Mouse (Mus musculus) lung, postnatal 0 days (tissue): Measurements from ENCODE around the gene Nav1. TPM values are rescaled to one million over a fixed set of nuclear protein-coding genes. Genes with fewer than 3 reads are reported as not detected.
A peak's percentile ranks its signal among the peaks of the same experiment; 100 is the strongest.

Source experiments
- ATAC-seq: fragments of 200-750 bp; cut with Nextera tagmentation; 2 replicates; pipeline ENCODE4 v1.8.0; 2017; ENCODE audit warnings: moderate library complexity
- DNase-seq: peaks from one replicate; pipeline ENCODE4 v3.0.0-alpha.2; 2016; ENCODE audit warnings: low spot score
- H3K27ac ChIP-seq: fragments of 300-500 bp; sonication (generic); 2 replicates; pipeline ENCODE4 v1.5.1; 2014; ENCODE audit warnings: antibody characterized with exemption, mild to moderate bottlenecking, low read length, mixed read lengths
- H3K27me3 ChIP-seq: fragments of 300-500 bp; sonication (generic); replicated peaks from 2 replicates; pipeline ENCODE4 v1.6.1; 2014; ENCODE audit warnings: low read length, mixed read lengths; ENCODE audit not compliant: insufficient read depth
- H3K36me3 ChIP-seq: fragments of 300-500 bp; sonication (generic); 2 replicates; pipeline ENCODE4 v1.6.1; 2014; ENCODE audit warnings: low read length, mixed read lengths; ENCODE audit not compliant: insufficient read depth
- H3K4me1 ChIP-seq: fragments of 300-500 bp; sonication (generic); 2 replicates; pipeline ENCODE4 v1.6.1; 2014; ENCODE audit warnings: antibody characterized with exemption, low read depth, low read length, mixed read lengths; ENCODE audit not compliant: insufficient read depth
- H3K4me2 ChIP-seq: fragments of 300-500 bp; sonication (generic); replicated peaks from 2 replicates; pipeline ENCODE4 v1.6.1; 2014; ENCODE audit warnings: low read depth, mild to moderate bottlenecking, low read length, moderate library complexity, mixed read lengths
- H3K4me3 ChIP-seq: fragments of 300-500 bp; sonication (generic); 2 replicates; pipeline ENCODE4 v1.5.1; 2014; ENCODE audit warnings: low read depth, low read length
- H3K9ac ChIP-seq: fragments of 300-500 bp; sonication (generic); replicated peaks from 2 replicates; pipeline ENCODE4 v1.6.1; 2014; ENCODE audit warnings: low read depth, mild to moderate bottlenecking
- H3K9me3 ChIP-seq: fragments of 300-500 bp; sonication (generic); 2 replicates; pipeline ENCODE4 v1.6.1; 2016; ENCODE audit warnings: low read length, mixed read lengths
- CTCF ChIP-seq: IDR thresholded peaks from 2 replicates; pipeline ENCODE4 v1.5.1; 2016; ENCODE audit warnings: antibody characterized with exemption, mild to moderate bottlenecking
- EP300 ChIP-seq: IDR thresholded peaks from 2 replicates; pipeline ENCODE4 v1.6.1; 2016; ENCODE audit warnings: antibody characterized with exemption, mild to moderate bottlenecking, control low read depth
- WGBS: fragments of 180-500 bp; shearing (Covaris S2); extraction: QIAGEN DNeasy Blood & Tissue Kit; methylation state at CpG from one replicate; pipeline ENCODE4 v1.1.7; 2014; 5-methylcytosine and 5-hydroxymethylcytosine counted together
- polyA plus RNA-seq: library from polyadenylated mRNA; unstranded; fragments of >200 nt; fragmentation: Nextera tagmentation; extraction: Ambion mirVana; gene quantifications from 2 replicates; pipeline ENCODE4 v1.2.1, GENCODE M21; 2015

Nav1 gene
- polyA plus RNA-seq, 1 experiment from 2014 or later = 5.7 TPM

DNA sequence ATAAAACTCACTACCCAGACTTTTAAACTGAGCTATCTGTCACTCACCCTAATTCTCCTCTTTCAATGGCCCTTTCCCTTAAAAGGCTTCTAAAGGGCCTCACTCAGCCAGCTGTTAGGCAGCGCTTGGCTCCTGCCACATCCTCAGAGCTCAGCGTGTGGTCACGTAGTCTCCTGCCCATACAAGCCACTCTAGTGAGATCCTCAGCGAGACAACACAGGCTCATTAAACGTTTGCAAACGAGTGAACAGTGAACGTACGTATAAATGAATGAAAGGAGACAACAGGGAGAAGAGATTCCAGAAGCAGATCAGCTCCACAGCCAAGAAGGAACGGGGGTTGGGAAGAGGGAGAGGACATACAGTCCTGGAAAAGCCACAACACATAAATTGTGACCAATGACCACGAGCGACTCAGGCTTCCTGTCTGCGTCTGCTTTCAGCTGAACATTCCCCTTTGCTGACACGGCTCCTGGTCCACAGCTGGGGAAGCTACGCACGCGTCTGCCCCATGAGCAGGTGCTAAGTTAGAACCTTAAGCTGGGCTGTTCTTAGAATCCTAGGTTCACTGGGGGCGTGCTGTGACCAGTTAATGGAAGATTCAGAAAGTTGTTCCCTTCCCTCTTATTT, 52.3 kb downstream of the Nav1 start:
- no peak; the same call in 1 of the 2 replicates for TF ChIP-seq EP300
- TF ChIP-seq CTCF = no peak
- no peak overlapping the region for H3K4me2 ChIP-seq
- H3K4me1 ChIP-seq = no peaks in the 10 kb centered on the region
- peak; percentile 71 for DNase-seq
- no peak overlapping the region for H3K27ac ChIP-seq
- H3K36me3 ChIP-seq = no peaks in the 10 kb centered on the region
- peak; percentile 75 for ATAC-seq
- no peak overlapping the region for H3K4me3 ChIP-seq
- no peaks in the 10 kb centered on the region for H3K9me3 ChIP-seq
- H3K27me3 ChIP-seq = no peaks in the 10 kb centered on the region
- H3K9ac ChIP-seq = no peak overlapping the region
- 22% methylated on average over 17 of the region's 17 CpGs for WGBS

DNA sequence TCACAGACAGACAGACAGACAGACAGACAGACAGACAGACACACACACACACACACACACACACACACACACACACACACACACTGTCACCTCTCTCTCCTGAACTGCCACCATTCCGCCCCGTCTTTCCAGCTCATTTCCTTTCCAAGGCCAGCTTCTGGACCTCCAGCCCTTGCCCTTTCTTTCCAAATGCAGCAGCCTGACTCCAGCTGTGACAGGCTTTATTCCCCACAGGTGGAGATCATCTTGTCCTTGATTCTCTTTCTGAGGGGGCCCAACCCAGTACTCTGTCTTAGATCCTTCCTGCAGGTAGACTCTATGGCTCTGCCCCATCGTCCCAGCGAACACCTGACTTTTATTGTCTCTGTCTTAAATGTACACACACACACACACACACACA, 53.5 kb downstream of the Nav1 start:
- H3K4me3 ChIP-seq = no peak overlapping the region
- no peaks in the 10 kb centered on the region for H3K4me1 ChIP-seq
- H3K9me3 ChIP-seq = no peaks in the 10 kb centered on the region
- no peak overlapping the region for H3K27ac ChIP-seq
- no peaks in the 10 kb centered on the region for H3K36me3 ChIP-seq
- H3K9ac ChIP-seq = no peak overlapping the region
- no peak for DNase-seq
- no peaks in the 10 kb centered on the region for H3K27me3 ChIP-seq
- 82% methylated on average over 4 of the region's 4 CpGs for WGBS
- no peak for TF ChIP-seq EP300
- no peak for TF ChIP-seq CTCF
- H3K4me2 ChIP-seq = no peak overlapping the region
- no peak for ATAC-seq

DNA sequence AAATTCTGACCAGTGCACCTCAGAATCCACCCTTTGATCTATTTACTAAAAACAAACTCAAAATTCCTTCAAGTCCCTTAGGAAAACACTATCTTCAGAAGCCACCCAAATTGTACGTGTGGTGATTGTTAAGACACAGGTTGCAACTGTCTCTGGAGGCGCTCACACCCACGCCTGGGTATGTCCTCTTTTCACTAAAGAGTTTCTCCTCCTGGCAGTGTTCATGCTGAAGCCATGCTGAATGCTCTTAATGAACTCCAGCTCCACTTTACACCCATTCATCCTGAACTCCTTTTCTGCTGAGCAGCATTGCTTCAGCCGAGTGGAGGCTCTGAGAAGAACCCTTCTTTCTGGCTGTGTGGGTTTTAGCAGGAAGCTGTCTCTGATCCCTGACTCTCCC, 53.9 kb downstream of the Nav1 start:
- TF ChIP-seq CTCF = no peak
- no peak for TF ChIP-seq EP300
- H3K27me3 ChIP-seq = no peaks in the 10 kb centered on the region
- no peaks in the 10 kb centered on the region for H3K4me1 ChIP-seq
- WGBS = 64% methylated on average over 4 of the region's 4 CpGs
- H3K4me3 ChIP-seq = no peak overlapping the region
- no peak for DNase-seq
- H3K9ac ChIP-seq = no peak overlapping the region
- H3K4me2 ChIP-seq = no peak overlapping the region
- no peaks in the 10 kb centered on the region for H3K9me3 ChIP-seq
- H3K36me3 ChIP-seq = no peaks in the 10 kb centered on the region
- H3K27ac ChIP-seq = no peak overlapping the region
- no peak for ATAC-seq

DNA sequence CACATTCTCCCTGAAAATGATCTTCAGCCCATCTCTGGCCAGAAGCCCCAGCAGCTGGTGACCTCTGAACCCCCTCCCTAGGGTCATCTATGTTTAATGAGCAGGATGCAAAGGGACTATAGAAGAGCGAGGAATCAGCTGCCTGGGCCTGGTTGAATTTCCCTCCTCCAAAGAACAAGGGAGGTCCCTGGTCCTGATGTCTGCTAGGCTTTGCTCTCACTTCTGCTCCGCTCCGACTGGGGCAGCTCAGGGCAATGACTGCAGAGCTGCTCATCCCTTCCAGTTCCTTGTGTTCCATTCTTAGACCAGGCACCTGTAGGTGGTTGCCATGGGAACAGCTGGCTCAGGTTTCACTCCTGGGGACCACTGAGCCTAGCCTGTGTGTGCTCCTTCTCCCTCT, 56.2 kb downstream of the Nav1 start:
- WGBS = 84% methylated on average over 3 of the region's 3 CpGs
- Histone ChIP-seq H3K9ac (no peak overlapping the region), H3K36me3 (no peaks in the 10 kb centered on the region), H3K4me1 (no peaks in the 10 kb centered on the region), H3K4me3 (no peak overlapping the region), H3K4me2 (no peak overlapping the region), H3K27me3 (no peaks in the 10 kb centered on the region), H3K9me3 (no peaks in the 10 kb centered on the region), H3K27ac (no peak overlapping the region)
- ATAC-seq = no peak
- DNase-seq = no peak
- TF ChIP-seq CTCF = no peak
- TF ChIP-seq EP300 = no peak

DNA sequence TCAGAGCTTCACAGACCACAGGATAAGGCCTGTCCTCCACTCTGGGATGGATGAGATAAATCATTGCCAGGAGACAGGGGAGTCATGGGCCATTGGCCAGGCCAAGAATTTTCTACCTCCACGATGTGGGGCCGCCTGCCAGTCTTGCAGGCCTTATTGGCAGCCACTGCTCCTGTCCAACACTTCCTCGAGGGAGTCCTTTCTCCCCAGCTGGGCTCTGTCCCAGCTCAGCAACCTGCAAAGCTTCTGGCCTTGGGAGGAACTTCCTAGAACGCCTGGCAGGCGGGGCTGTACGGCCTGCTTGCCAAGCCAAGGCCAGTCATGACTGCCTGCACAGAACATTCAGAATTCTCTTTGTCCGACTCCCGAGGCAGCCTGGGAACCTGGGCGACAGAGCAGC, 58.3 kb downstream of the Nav1 start:
- Histone ChIP-seq H3K9me3 (no peaks in the 10 kb centered on the region), H3K4me3 (no peak overlapping the region), H3K27ac (no peak overlapping the region), H3K9ac (no peak overlapping the region), H3K27me3 (no peaks in the 10 kb centered on the region), H3K4me1 (no peaks in the 10 kb centered on the region), H3K4me2 (no peak overlapping the region), H3K36me3 (no peaks in the 10 kb centered on the region)
- DNase-seq (peak; percentile 58), ATAC-seq (peak; percentile 69)
- 35% methylated on average over 9 of the region's 9 CpGs for WGBS
- TF ChIP-seq CTCF (peak; percentile 45), EP300 (no peak)

DNA sequence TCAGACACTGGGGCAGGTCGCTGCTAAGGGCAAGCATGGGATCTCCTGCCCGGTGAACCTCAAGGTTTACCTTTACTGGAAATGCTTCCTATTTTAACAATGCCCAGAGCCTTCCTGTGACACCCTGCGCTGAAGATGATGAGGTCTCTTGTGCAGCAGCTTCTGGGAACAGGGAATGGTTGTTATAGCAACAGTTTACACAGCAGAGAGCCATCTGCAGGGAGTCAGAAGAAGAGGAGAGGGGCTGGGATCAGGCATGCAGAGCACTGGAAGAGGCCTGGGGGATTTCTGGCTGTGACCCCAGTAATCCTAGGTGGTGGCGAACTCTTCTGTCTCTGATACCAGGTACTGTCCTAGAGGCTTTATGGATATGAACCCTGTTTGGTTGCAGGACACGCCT, 61.0 kb downstream of the Nav1 start:
- H3K36me3 ChIP-seq = no peaks in the 10 kb centered on the region
- no peaks in the 10 kb centered on the region for H3K4me1 ChIP-seq
- TF ChIP-seq EP300 (no peak), CTCF (no peak)
- H3K9ac ChIP-seq = no peak overlapping the region
- ATAC-seq (no peak), DNase-seq (no peak)
- H3K4me2 ChIP-seq = no peak overlapping the region
- H3K4me3 ChIP-seq = no peak overlapping the region
- H3K27ac ChIP-seq = no peak overlapping the region
- H3K27me3 ChIP-seq = no peaks in the 10 kb centered on the region
- no peaks in the 10 kb centered on the region for H3K9me3 ChIP-seq
- WGBS = 61% methylated on average over 5 of the region's 5 CpGs
